Mouse (Mus musculus) spleen, postnatal 14 days (tissue): ENCODE data around the gene Lingo2.

Experiments
- DNase-seq, 2 experiments: peaks; one replicate each; pipeline ENCODE4 v3.0.0; 2021 to 2022; ENCODE audit warnings: low spot score in 2 of 2

The Lingo2 gene

GRCm38 (mm10) chr4:36560997-36561396 is 390.6 kb downstream of the Lingo2 start:
- no peak for DNase-seq

- no peak for DNase-seq
These were observed 410.7 kb downstream of the Lingo2 start for GRCm38 (mm10) chr4:36540664-36541360.

GRCm38 (mm10) chr4:36533895-36534294 is 417.7 kb downstream of the Lingo2 start:
- DNase-seq: no peak

GRCm38 (mm10) chr4:36490255-36490654 is 461.3 kb downstream of the Lingo2 start:
- DNase-seq: no peak

GRCm38 (mm10) chr4:36435211-36435610 is 516.3 kb downstream of the Lingo2 start:
- no peak for DNase-seq

- no peak for DNase-seq
These were observed 525.4 kb downstream of the Lingo2 start for GRCm38 (mm10) chr4:36426192-36426591.

- DNase-seq: no peak
These were observed 544.2 kb downstream of the Lingo2 start for GRCm38 (mm10) chr4:36407350-36407749.

- DNase-seq: no peak
These were observed 582.6 kb downstream of the Lingo2 start for GRCm38 (mm10) chr4:36368925-36369324.

- DNase-seq: no peak
These were observed 597.1 kb downstream of the Lingo2 start for GRCm38 (mm10) chr4:36354401-36354800.

- no peak for DNase-seq
These were observed 619.8 kb downstream of the Lingo2 start for GRCm38 (mm10) chr4:36331741-36332140.

- DNase-seq: no peak
These were observed 625.9 kb downstream of the Lingo2 start for GRCm38 (mm10) chr4:36325603-36326002.

GRCm38 (mm10) chr4:36313067-36313466 is 638.5 kb downstream of the Lingo2 start:
- DNase-seq: no peak

GRCm38 (mm10) chr4:36311431-36311830 is 640.1 kb downstream of the Lingo2 start:
- DNase-seq: no peak

- no peak for DNase-seq
These were observed 646.3 kb downstream of the Lingo2 start for GRCm38 (mm10) chr4:36305228-36305627.

GRCm38 (mm10) chr4:36289701-36290053 is 661.9 kb downstream of the Lingo2 start:
- no peak for DNase-seq

- no peak for DNase-seq
These were observed 662.5 kb downstream of the Lingo2 start for GRCm38 (mm10) chr4:36288813-36289700.

- no peak for DNase-seq
These were observed 688.9 kb downstream of the Lingo2 start for GRCm38 (mm10) chr4:36262436-36263169.

- no peak for DNase-seq
These were observed 765.2 kb downstream of the Lingo2 start for GRCm38 (mm10) chr4:36186231-36186922.

- DNase-seq: no peak
These were observed 767.9 kb downstream of the Lingo2 start for GRCm38 (mm10) chr4:36183643-36184042.

GRCm38 (mm10) chr4:36170099-36170498 is 781.4 kb downstream of the Lingo2 start:
- no peak for DNase-seq

- DNase-seq: no peak
These were observed 820.2 kb downstream of the Lingo2 start for GRCm38 (mm10) chr4:36131341-36131740.

- DNase-seq: no peak
These were observed 856.1 kb downstream of the Lingo2 start for GRCm38 (mm10) chr4:36095482-36095881.
